In genomic region chr4:139760736-139761135, GRCm38 (mm10) we compare ENCODE assay signal across 19 mouse cellular contexts.
DNase-seq lines count a peak whose midpoint lies in the region; ATAC-seq and TF ChIP-seq lines count a peak whose summit lies in the region.
"Had no signal": no experiment of that assay in that cellular context is flagged by ENCODE, and none has a peak within 500 bp of the region (broad histone marks: within the 10 kb centered on the region; RNA-seq: fewer than 3 reads in every experiment).

No protein-coding gene starts in this region.

- H3K4me2 ChIP-seq in forebrain, embryonic 12.5 days, result no peak overlapping the region
- H3K4me2 ChIP-seq in forebrain, postnatal 0 days (ENCODE audit: low read depth), result no peak overlapping the region
- no peak overlapping the region for H3K4me2 ChIP-seq in hindbrain, embryonic 12.5 days (replicated peaks)
- no peak overlapping the region for H3K4me2 ChIP-seq in hindbrain, embryonic 13.5 days
- no peak overlapping the region for H3K4me2 ChIP-seq in midbrain, embryonic 15.5 days
- no peak overlapping the region for H3K4me2 ChIP-seq in midbrain, embryonic 16.5 days (ENCODE audit: low read length)
- H3K4me2 ChIP-seq: embryonic facial prominence, embryonic 12.5 days; heart, embryonic 11.5 days; heart, embryonic 15.5 days had no signal

- H3K36me3 ChIP-seq in forebrain, embryonic 12.5 days (replicated peaks), result no peaks in the 10 kb centered on the region
- H3K36me3 ChIP-seq in forebrain, postnatal 0 days (ENCODE audit: insufficient read depth), result no peaks in the 10 kb centered on the region
- no peaks in the 10 kb centered on the region for H3K36me3 ChIP-seq in hindbrain, embryonic 12.5 days
- H3K36me3 ChIP-seq in hindbrain, embryonic 13.5 days, result no peaks in the 10 kb centered on the region
- H3K36me3 ChIP-seq in midbrain, embryonic 15.5 days (replicated peaks), result no peaks in the 10 kb centered on the region
- no peaks in the 10 kb centered on the region for H3K36me3 ChIP-seq in midbrain, embryonic 16.5 days (ENCODE audit: control insufficient read depth, insufficient read depth, low read length)
- H3K36me3 ChIP-seq: embryonic facial prominence, embryonic 12.5 days; heart, embryonic 15.5 days had no signal

- peaks cover 71% of the 10 kb centered on the region for H3K4me1 ChIP-seq in forebrain, embryonic 12.5 days
- H3K4me1 ChIP-seq in forebrain, postnatal 0 days (ENCODE audit: insufficient read depth), result peaks cover 4% of the 10 kb centered on the region; the same call in 1 of the 2 replicates
- peaks cover 62% of the 10 kb centered on the region for H3K4me1 ChIP-seq in hindbrain, embryonic 12.5 days
- H3K4me1 ChIP-seq in hindbrain, embryonic 13.5 days (replicated peaks), result peaks cover 68% of the 10 kb centered on the region
- H3K4me1 ChIP-seq in midbrain, embryonic 15.5 days, result peaks cover 54% of the 10 kb centered on the region
- peaks cover 16% of the 10 kb centered on the region for H3K4me1 ChIP-seq in midbrain, embryonic 16.5 days (ENCODE audit: control insufficient read depth, insufficient read depth, low read length)
- H3K4me1 ChIP-seq: heart, embryonic 15.5 days had no signal

- DNase-seq in forebrain, postnatal 0 days, result no peak
- DNase-seq: adrenal gland, postnatal 14 days; cerebellum, adult 18-20 months; cerebellum, postnatal 10 days; gastrocnemius, postnatal 14 days; heart, adult 2 months; heart, postnatal 14 days had no signal

- no peak overlapping the region for H3K9ac ChIP-seq in forebrain, embryonic 12.5 days
- H3K9ac ChIP-seq in forebrain, postnatal 0 days, result no peak overlapping the region
- no peak overlapping the region for H3K9ac ChIP-seq in hindbrain, embryonic 12.5 days
- H3K9ac ChIP-seq in hindbrain, embryonic 13.5 days, result no peak overlapping the region
- no peak overlapping the region for H3K9ac ChIP-seq in midbrain, embryonic 15.5 days
- H3K9ac ChIP-seq in midbrain, embryonic 16.5 days (ENCODE audit: low read depth, low read length), result no peak overlapping the region
- H3K9ac ChIP-seq: embryonic facial prominence, embryonic 12.5 days; heart, embryonic 15.5 days had no signal

- no peak overlapping the region for H3K4me3 ChIP-seq in forebrain, embryonic 12.5 days (replicated peaks)
- H3K4me3 ChIP-seq in forebrain, postnatal 0 days (ENCODE audit: low read depth, low read length), result no peak overlapping the region
- H3K4me3 ChIP-seq in hindbrain, embryonic 12.5 days, result no peak overlapping the region
- no peak overlapping the region for H3K4me3 ChIP-seq in hindbrain, embryonic 13.5 days
- H3K4me3 ChIP-seq in midbrain, embryonic 15.5 days, result no peak overlapping the region
- no peak overlapping the region for H3K4me3 ChIP-seq in midbrain, embryonic 16.5 days (ENCODE audit: low read depth, low read length)
- H3K4me3 ChIP-seq: embryonic facial prominence, embryonic 12.5 days; heart, adult 2 months; heart, embryonic 15.5 days had no signal

- H3K9me3 ChIP-seq in forebrain, embryonic 12.5 days, result no peaks in the 10 kb centered on the region
- no peaks in the 10 kb centered on the region for H3K9me3 ChIP-seq in forebrain, postnatal 0 days (ENCODE audit: low read length)
- no peaks in the 10 kb centered on the region for H3K9me3 ChIP-seq in hindbrain, embryonic 12.5 days (replicated peaks)
- no peaks in the 10 kb centered on the region for H3K9me3 ChIP-seq in hindbrain, embryonic 13.5 days
- no peaks in the 10 kb centered on the region for H3K9me3 ChIP-seq in midbrain, embryonic 15.5 days
- no peaks in the 10 kb centered on the region for H3K9me3 ChIP-seq in midbrain, embryonic 16.5 days (replicated peaks; ENCODE audit: control insufficient read depth, low read length, poor library complexity, severe bottlenecking)
- H3K9me3 ChIP-seq: embryonic facial prominence, embryonic 12.5 days; heart, embryonic 15.5 days had no signal

- peak overlapping the region; percentile 53; the same call in 1 of the 2 replicates for H3K27ac ChIP-seq in forebrain, embryonic 12.5 days
- no peak overlapping the region for H3K27ac ChIP-seq in forebrain, postnatal 0 days (ENCODE audit: low read depth, low read length)
- H3K27ac ChIP-seq in hindbrain, embryonic 12.5 days, result peak overlapping the region; percentile 40
- H3K27ac ChIP-seq in hindbrain, embryonic 13.5 days, result no peak overlapping the region
- H3K27ac ChIP-seq in midbrain, embryonic 15.5 days, result peak overlapping the region; percentile 28
- H3K27ac ChIP-seq in midbrain, embryonic 16.5 days (ENCODE audit: low read length), result no peak overlapping the region
- H3K27ac ChIP-seq: embryonic facial prominence, embryonic 12.5 days; heart, adult 2 months; heart, embryonic 15.5 days had no signal

- TF ChIP-seq CTCF in forebrain, postnatal 0 days (IDR thresholded peaks at IDR 0.05; ENCODE audit: low read depth), result no peak

- H3K27me3 ChIP-seq in forebrain, embryonic 12.5 days, result peaks cover 87% of the 10 kb centered on the region
- no peaks in the 10 kb centered on the region for H3K27me3 ChIP-seq in forebrain, postnatal 0 days (ENCODE audit: insufficient read depth, low read length)
- peaks cover 36% of the 10 kb centered on the region for H3K27me3 ChIP-seq in hindbrain, embryonic 12.5 days
- H3K27me3 ChIP-seq in hindbrain, embryonic 13.5 days, result peaks cover 55% of the 10 kb centered on the region
- H3K27me3 ChIP-seq in midbrain, embryonic 15.5 days (replicated peaks), result no peaks in the 10 kb centered on the region; the same call in 1 of the 2 replicates
- no peaks in the 10 kb centered on the region for H3K27me3 ChIP-seq in midbrain, embryonic 16.5 days (ENCODE audit: control insufficient read depth, insufficient read depth, low read depth, low read length)

- no peak; the same call in 1 of the 2 replicates for ATAC-seq in forebrain, embryonic 12.5 days (ENCODE audit: low FRiP score)
- ATAC-seq in forebrain, postnatal 0 days, result no peak
- ATAC-seq in hindbrain, embryonic 12.5 days (ENCODE audit: low FRiP score), result peak; percentile 12; the same call in 1 of the 2 replicates
- no peak for ATAC-seq in hindbrain, embryonic 13.5 days (ENCODE audit: low FRiP score)
- no peak for ATAC-seq in midbrain, embryonic 15.5 days (replicated peaks)
- no peak for ATAC-seq in midbrain, embryonic 16.5 days
- ATAC-seq: activated CD4-positive, CD25-positive, alpha-beta regulatory T cell, adult 4 months; forebrain, embryonic 14.5 days; intestine, embryonic 16.5 days; Patski had no signal

- 71% methylated on average over 11 of the region's 11 CpGs for WGBS in forebrain, embryonic 12.5 days
- 65% methylated on average over 11 of the region's 11 CpGs for WGBS in forebrain, postnatal 0 days
- WGBS in hindbrain, embryonic 12.5 days, result 44% methylated on average over 11 of the region's 11 CpGs
- 38% methylated on average over 11 of the region's 11 CpGs for WGBS in hindbrain, embryonic 13.5 days
- 47% methylated on average over 11 of the region's 11 CpGs for WGBS in midbrain, embryonic 15.5 days
- 40% methylated on average over 11 of the region's 11 CpGs for WGBS in midbrain, embryonic 16.5 days

Comparison
In these comparisons a context has a peak if more than half of its experiments do, and no peak if none do; other contexts are left out.
1. H3K27ac ChIP-seq: peak in forebrain, embryonic 12.5 days (single experiment), hindbrain, embryonic 12.5 days (single experiment) and midbrain, embryonic 15.5 days (single experiment); none in forebrain, postnatal 0 days (single experiment), hindbrain, embryonic 13.5 days (single experiment) and midbrain, embryonic 16.5 days (single experiment).